Mouse (Mus musculus): ENCODE data around the gene Chil1. TPM values are rescaled to one million over a fixed set of nuclear protein-coding genes. Genes with fewer than 3 reads are reported as not detected.

The Chil1 gene
- polyA plus RNA-seq, 1 experiment from 2014 or later = 2.8 TPM

GRCm38 (mm10) chr1:134160404-134160803 is 21.6 kb upstream of the Chil1 start:
- H3K4me1 ChIP-seq (replicated peaks) = no peaks in the 10 kb centered on the region
- H3K27ac ChIP-seq (replicated peaks) = no peak overlapping the region
- 87% methylated on average over 3 of the region's 3 CpGs for WGBS
- no peaks in the 10 kb centered on the region for H3K9me3 ChIP-seq
- no peak overlapping the region for H3K4me3 ChIP-seq
- H3K27me3 ChIP-seq = no peaks in the 10 kb centered on the region
- ATAC-seq (ENCODE audit: low read depth) = no peak
- H3K36me3 ChIP-seq = no peaks in the 10 kb centered on the region
- H3K9ac ChIP-seq = no peak overlapping the region
- no peak overlapping the region for H3K4me2 ChIP-seq

DNA sequence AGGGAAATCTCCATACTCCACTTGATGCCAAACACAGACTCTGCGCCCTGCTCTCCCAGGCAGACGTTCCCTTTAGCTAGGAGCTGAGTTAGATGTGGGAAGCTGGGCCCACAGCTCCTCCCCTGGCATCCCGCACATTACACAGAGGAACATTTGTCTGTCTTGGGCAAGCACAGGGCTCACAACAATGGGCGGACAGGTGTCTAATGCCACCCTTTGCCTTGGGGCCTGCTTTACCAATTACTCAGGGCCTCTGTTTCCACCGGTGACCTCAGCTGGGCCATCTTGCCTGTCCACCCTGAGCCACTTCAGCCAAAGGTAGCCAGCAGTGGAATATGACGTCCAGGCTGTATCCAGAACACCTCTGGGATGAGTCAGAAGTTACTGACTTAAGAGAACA is 20.6 kb upstream of the Chil1 start:
- 77% methylated on average over 6 of the region's 6 CpGs for WGBS
- no peaks in the 10 kb centered on the region for H3K36me3 ChIP-seq

DNA sequence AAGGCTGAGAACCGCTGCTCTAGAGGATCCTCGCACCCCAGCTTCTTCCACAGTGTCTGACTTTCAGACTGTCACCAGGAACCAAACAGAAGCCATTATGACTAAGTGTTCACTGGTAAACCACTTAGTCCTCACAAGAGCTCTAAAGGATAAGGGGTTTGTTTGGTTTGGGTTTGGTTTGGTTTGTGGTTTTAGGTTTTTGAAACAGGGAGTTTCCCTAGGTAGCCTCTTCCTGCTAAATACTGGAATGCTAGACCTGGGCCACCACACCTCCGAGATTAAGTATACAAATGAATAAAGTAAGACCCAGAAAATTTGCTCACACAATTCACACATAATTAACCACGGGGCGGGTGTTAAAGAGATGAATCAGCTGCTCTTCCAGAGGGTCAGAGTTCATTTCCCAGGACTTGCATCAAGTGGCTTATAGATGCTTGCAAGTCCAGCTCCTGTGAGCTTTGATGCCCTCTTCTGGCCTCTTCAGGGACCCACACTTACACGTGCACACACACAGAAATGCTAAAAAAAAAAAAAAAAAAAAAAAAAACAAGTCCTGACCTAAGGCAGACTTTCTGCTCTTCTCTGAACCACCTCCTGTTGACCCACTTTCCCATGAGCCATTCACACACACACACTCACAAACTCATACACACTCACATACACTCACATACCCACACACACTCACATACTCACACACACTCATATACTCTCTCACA is 19.3 kb upstream of the Chil1 start:
- H3K9me3 ChIP-seq = no peaks in the 10 kb centered on the region
- no peaks in the 10 kb centered on the region for H3K27me3 ChIP-seq
- H3K4me2 ChIP-seq = no peak overlapping the region
- 81% methylated on average over 6 of the region's 6 CpGs for WGBS
- H3K4me1 ChIP-seq (replicated peaks) = no peaks in the 10 kb centered on the region
- no peak overlapping the region for H3K9ac ChIP-seq
- no peak overlapping the region for H3K4me3 ChIP-seq
- H3K36me3 ChIP-seq = no peaks in the 10 kb centered on the region
- no peak for ATAC-seq (ENCODE audit: low read depth)
- no peak overlapping the region for H3K27ac ChIP-seq (replicated peaks)

More for the DNA sequence above, 20.6 kb upstream of the Chil1 start:
- Histone ChIP-seq H3K9me3 (no peaks in the 10 kb centered on the region), H3K4me3 (no peak overlapping the region), H3K27ac (replicated peaks) (no peak overlapping the region), H3K4me2 (no peak overlapping the region), H3K4me1 (replicated peaks) (no peaks in the 10 kb centered on the region), H3K9ac (no peak overlapping the region), H3K27me3 (no peaks in the 10 kb centered on the region)
- ATAC-seq (ENCODE audit: low read depth) = no peak

DNA sequence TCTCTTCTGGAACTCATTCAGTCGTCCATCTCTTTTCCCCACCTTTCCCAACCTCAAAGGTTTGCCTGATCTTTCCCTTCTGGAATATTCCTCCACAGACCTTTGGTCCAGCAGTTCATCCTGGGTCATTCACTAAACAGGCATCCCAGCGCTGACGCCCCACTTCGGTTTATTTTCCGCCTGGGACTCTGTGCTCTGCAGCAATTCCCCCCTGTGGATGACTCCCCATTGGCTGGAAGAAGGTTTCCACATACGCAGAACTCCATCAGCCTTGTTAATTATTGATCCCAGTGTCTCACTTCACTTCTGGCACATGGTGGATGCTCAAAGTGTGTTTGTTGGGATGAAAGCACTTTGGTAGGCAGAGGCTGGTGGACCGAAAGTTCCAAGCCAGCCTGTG is 18.5 kb upstream of the Chil1 start:
- WGBS = 89% methylated on average over 7 of the region's 7 CpGs
- H3K9ac ChIP-seq = no peak overlapping the region
- H3K4me1 ChIP-seq (replicated peaks) = no peaks in the 10 kb centered on the region
- no peaks in the 10 kb centered on the region for H3K36me3 ChIP-seq
- no peak overlapping the region for H3K4me2 ChIP-seq
- no peaks in the 10 kb centered on the region for H3K27me3 ChIP-seq
- no peaks in the 10 kb centered on the region for H3K9me3 ChIP-seq
- H3K4me3 ChIP-seq = no peak overlapping the region
- no peak overlapping the region for H3K27ac ChIP-seq (replicated peaks)
- ATAC-seq (ENCODE audit: low read depth) = no peak

- whole genome bisulfite sequencing = 73% methylated on average over 4 of the region's 4 CpGs
- H3K27ac ChIP-seq (replicated peaks) = no peak overlapping the region
- H3K9ac ChIP-seq = no peak overlapping the region
- no peaks in the 10 kb centered on the region for H3K36me3 ChIP-seq
- H3K4me2 ChIP-seq = no peak overlapping the region
- no peak for ATAC-seq (ENCODE audit: low read depth)
- no peaks in the 10 kb centered on the region for H3K27me3 ChIP-seq
- no peak overlapping the region for H3K4me3 ChIP-seq
- no peaks in the 10 kb centered on the region for H3K9me3 ChIP-seq
- H3K4me1 ChIP-seq (replicated peaks) = no peaks in the 10 kb centered on the region
Measured at GRCm38 (mm10) chr1:134164454-134164853, 17.5 kb upstream of the Chil1 start.

- Histone ChIP-seq H3K4me2 (no peak overlapping the region), H3K36me3 (no peaks in the 10 kb centered on the region), H3K4me1 (replicated peaks) (no peaks in the 10 kb centered on the region), H3K27ac (replicated peaks) (no peak overlapping the region), H3K4me3 (no peak overlapping the region), H3K9me3 (no peaks in the 10 kb centered on the region), H3K9ac (no peak overlapping the region), H3K27me3 (no peaks in the 10 kb centered on the region)
- no peak for ATAC-seq (ENCODE audit: low read depth)
- 94% methylated on average over 3 of the region's 3 CpGs for WGBS
Measured at GRCm38 (mm10) chr1:134166547-134166946, 15.4 kb upstream of the Chil1 start.

- Histone ChIP-seq H3K9me3 (no peaks in the 10 kb centered on the region), H3K27ac (replicated peaks) (no peak overlapping the region), H3K27me3 (no peaks in the 10 kb centered on the region), H3K9ac (no peak overlapping the region), H3K4me1 (replicated peaks) (no peaks in the 10 kb centered on the region), H3K4me3 (no peak overlapping the region), H3K4me2 (no peak overlapping the region), H3K36me3 (no peaks in the 10 kb centered on the region)
- no peak for ATAC-seq (ENCODE audit: low read depth)
- WGBS = 61% methylated on average over 14 of the region's 14 CpGs
Measured at GRCm38 (mm10) chr1:134167416-134168305, 14.3 kb upstream of the Chil1 start.

DNA sequence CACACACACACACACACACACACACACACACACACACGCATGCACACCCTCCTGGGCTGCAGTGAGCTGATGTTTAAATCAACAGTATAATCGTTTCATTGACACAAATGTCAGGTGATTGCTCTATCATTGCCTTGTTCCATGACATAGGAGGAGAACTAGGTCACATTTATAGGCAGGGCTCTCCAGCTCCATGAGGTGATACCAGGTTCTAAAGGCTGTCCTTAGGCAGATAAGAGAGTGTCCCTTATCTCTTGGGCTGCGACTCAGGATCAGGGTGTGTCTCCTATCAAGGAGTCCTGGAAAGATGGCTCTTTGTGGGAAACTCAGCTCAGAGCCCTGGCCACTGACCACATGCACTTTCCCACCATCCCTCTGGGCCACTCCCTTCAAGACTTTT is 13.4 kb upstream of the Chil1 start:
- ATAC-seq (ENCODE audit: low read depth) = no peak
- no peak overlapping the region for H3K27ac ChIP-seq (replicated peaks)
- H3K9me3 ChIP-seq = no peaks in the 10 kb centered on the region
- H3K4me1 ChIP-seq (replicated peaks) = no peaks in the 10 kb centered on the region
- H3K9ac ChIP-seq = no peak overlapping the region
- H3K27me3 ChIP-seq = no peaks in the 10 kb centered on the region
- H3K4me3 ChIP-seq = no peak overlapping the region
- H3K36me3 ChIP-seq = no peaks in the 10 kb centered on the region
- H3K4me2 ChIP-seq = no peak overlapping the region
- 93% methylated on average over 3 of the region's 3 CpGs for WGBS

- Histone ChIP-seq H3K9me3 (no peaks in the 10 kb centered on the region), H3K4me1 (replicated peaks) (no peaks in the 10 kb centered on the region), H3K9ac (no peak overlapping the region), H3K27me3 (no peaks in the 10 kb centered on the region), H3K4me3 (no peak overlapping the region), H3K27ac (replicated peaks) (no peak overlapping the region), H3K4me2 (no peak overlapping the region), H3K36me3 (no peaks in the 10 kb centered on the region)
- ATAC-seq (ENCODE audit: low read depth) = no peak
- 85% methylated on average over 8 of the region's 8 CpGs for WGBS
Measured at GRCm38 (mm10) chr1:134168985-134169697, 12.8 kb upstream of the Chil1 start.

DNA sequence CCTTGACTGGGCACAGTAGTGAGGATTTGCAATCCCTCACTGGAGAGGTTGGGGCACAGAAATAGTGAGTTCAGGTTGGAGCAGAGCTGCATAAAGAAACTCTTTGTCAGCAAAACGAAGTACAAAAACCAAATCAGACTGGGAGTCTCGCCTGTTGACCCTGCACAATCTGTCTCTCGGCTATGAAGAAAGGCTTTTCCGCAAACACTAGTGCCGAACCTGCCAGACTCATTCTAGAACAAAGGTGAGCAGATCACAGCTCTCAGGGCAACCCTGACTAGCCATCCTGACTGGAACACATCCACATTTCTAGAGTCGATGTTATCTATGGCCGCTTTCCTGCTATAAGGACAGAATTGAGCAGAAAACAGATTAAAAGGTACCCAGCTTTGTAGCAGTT is 8.9 kb upstream of the Chil1 start:
- no peaks in the 10 kb centered on the region for H3K9me3 ChIP-seq
- no peak for ATAC-seq (ENCODE audit: low read depth)
- no peak overlapping the region for H3K4me2 ChIP-seq
- no peak overlapping the region for H3K27ac ChIP-seq (replicated peaks)
- H3K36me3 ChIP-seq = no peaks in the 10 kb centered on the region
- WGBS = 62% methylated on average over 7 of the region's 7 CpGs
- H3K27me3 ChIP-seq = no peaks in the 10 kb centered on the region
- H3K4me3 ChIP-seq = no peak overlapping the region
- H3K9ac ChIP-seq = no peak overlapping the region
- no peaks in the 10 kb centered on the region for H3K4me1 ChIP-seq (replicated peaks)

DNA sequence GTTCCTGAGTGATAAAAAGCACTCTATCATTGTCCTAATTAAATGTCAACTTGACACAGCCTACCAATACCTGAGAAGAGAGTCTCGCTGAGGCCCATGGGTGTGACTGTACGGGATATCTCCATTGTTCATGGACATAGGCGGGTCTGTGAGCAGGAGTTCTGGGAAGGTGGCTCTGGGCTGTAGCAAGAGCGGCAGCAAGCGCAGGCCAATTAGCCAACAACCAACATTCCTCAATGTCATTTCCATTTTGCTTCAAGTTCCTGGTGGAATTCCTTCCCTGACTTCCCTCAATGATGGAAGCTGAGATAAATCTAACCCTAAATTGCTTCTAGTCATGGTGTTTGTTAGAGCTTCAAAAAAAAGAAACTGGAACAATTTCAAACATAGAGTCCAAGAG is 4.0 kb upstream of the Chil1 start:
- H3K27ac ChIP-seq (replicated peaks) = no peak overlapping the region

DNA sequence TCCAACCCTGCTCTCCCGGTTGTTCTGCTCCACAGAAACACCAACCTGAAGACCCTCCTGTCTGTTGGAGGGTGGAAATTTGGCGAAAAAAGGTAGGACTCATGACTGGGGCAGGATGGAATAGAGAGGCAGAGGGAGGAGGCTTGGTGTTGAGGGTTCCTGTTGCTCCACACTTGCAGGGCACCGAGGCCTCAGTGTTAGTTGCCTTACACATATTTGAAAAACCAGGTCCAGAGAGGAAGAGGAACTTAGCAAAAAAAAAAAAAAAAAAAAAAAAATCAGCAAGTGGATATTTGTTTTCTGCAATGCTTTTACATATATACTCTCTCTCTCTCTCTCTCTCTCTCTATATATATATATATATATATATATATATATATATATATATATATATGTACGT is 2.1 kb downstream of the Chil1 start:
- no peak overlapping the region for H3K4me3 ChIP-seq
- ATAC-seq (ENCODE audit: low read depth) = no peak
- H3K27ac ChIP-seq (replicated peaks) = no peak overlapping the region

More for the DNA sequence above, 4.0 kb upstream of the Chil1 start:
- WGBS = 91% methylated on average over 5 of the region's 5 CpGs
- no peak overlapping the region for H3K9ac ChIP-seq
- H3K9me3 ChIP-seq = no peaks in the 10 kb centered on the region
- H3K4me1 ChIP-seq (replicated peaks) = no peaks in the 10 kb centered on the region
- H3K4me3 ChIP-seq = no peak overlapping the region
- H3K27me3 ChIP-seq = no peaks in the 10 kb centered on the region
- no peak for ATAC-seq (ENCODE audit: low read depth)
- no peaks in the 10 kb centered on the region for H3K36me3 ChIP-seq
- no peak overlapping the region for H3K4me2 ChIP-seq

More for the DNA sequence above, 2.1 kb downstream of the Chil1 start:
- Histone ChIP-seq H3K9me3 (no peaks in the 10 kb centered on the region), H3K4me2 (no peak overlapping the region), H3K9ac (no peak overlapping the region), H3K4me1 (replicated peaks) (peaks cover 14% of the 10 kb centered on the region), H3K36me3 (no peaks in the 10 kb centered on the region), H3K27me3 (0 out of 2 replicates have a peak, but pooled peaks cover 4% of the 10 kb centered on the region)
- WGBS = 88% methylated on average over 4 of the region's 4 CpGs

Measured in neural tube, embryonic 13.5 days (tissue).